Mouse (Mus musculus) limb, embryonic 12.5 days (tissue): ENCODE measurements around the gene Btbd9. TPM values are rescaled to one million over a fixed set of nuclear protein-coding genes. Genes with fewer than 3 reads are reported as not detected.

ENCODE experiments used
- ATAC-seq: fragments of 200-750 bp; cut with Nextera tagmentation; 2 replicates; pipeline ENCODE4 v1.8.0; 2017; ENCODE audit warnings: low read depth, moderate TSS enrichment; ENCODE audit not compliant: insufficient number of reproducible peaks, insufficient read depth, low FRiP score, low TSS enrichment
- H3K27ac ChIP-seq: fragments of 300-500 bp; sonication (generic); 2 replicates; pipeline ENCODE4 v1.5.1; 2016; ENCODE audit warnings: mild to moderate bottlenecking, moderate library complexity
- H3K27me3 ChIP-seq: fragments of 300-500 bp; sonication (generic); 2 replicates; pipeline ENCODE4 v1.6.1; 2016; ENCODE audit warnings: mild to moderate bottlenecking, moderate library complexity
- H3K36me3 ChIP-seq: fragments of 300-500 bp; sonication (generic); 2 replicates; pipeline ENCODE4 v1.6.1; 2016; ENCODE audit warnings: mild to moderate bottlenecking, moderate library complexity
- H3K4me1 ChIP-seq: fragments of 300-500 bp; sonication (generic); replicated peaks from 2 replicates; pipeline ENCODE4 v1.6.1; 2016
- H3K4me2 ChIP-seq: fragments of 300-500 bp; sonication (generic); 2 replicates; pipeline ENCODE4 v1.6.1; 2016; ENCODE audit warnings: mild to moderate bottlenecking, moderate library complexity
- H3K4me3 ChIP-seq: fragments of 300-500 bp; sonication (generic); replicated peaks from 2 replicates; pipeline ENCODE4 v1.5.1; 2016; ENCODE audit warnings: mild to moderate bottlenecking
- H3K9ac ChIP-seq: fragments of 300-500 bp; sonication (generic); replicated peaks from 2 replicates; pipeline ENCODE4 v1.6.1; 2016; ENCODE audit warnings: mild to moderate bottlenecking, moderate library complexity
- H3K9me3 ChIP-seq: fragments of 300-500 bp; sonication (generic); 2 replicates; pipeline ENCODE4 v1.6.1; 2016; ENCODE audit warnings: mild to moderate bottlenecking, moderate library complexity
- WGBS: fragments of 180-500 bp; shearing (Covaris S2); methylation state at CpG from one replicate; pipeline ENCODE4 v1.1.7; 2016; 5-methylcytosine and 5-hydroxymethylcytosine counted together
- polyA plus RNA-seq: library from polyadenylated mRNA; unstranded; fragments of >200 nt; fragmentation: Nextera tagmentation; extraction: Ambion mirVana; gene quantifications from 2 replicates; pipeline ENCODE4 v1.2.1, GENCODE M21; 2016

Gene Btbd9
- polyA plus RNA-seq, 1 experiment from 2014 or later = 70.6 TPM

GRCm38 (mm10) chr17:30575121-30575904, 975 bp downstream of the Btbd9 start:
- H3K36me3 ChIP-seq = no peaks in the 10 kb centered on the region
- H3K9ac ChIP-seq = peak overlapping the region; percentile 69
- H3K27ac ChIP-seq = peak overlapping the region; percentile 86
- WGBS = 8% methylated on average over 35 of the region's 35 CpGs
- H3K9me3 ChIP-seq = no peaks in the 10 kb centered on the region
- H3K4me3 ChIP-seq = peak overlapping the region; percentile 63
- peaks cover 18% of the 10 kb centered on the region for H3K4me1 ChIP-seq
- H3K4me2 ChIP-seq = peak overlapping the region; percentile 65
- peak; percentile 16; the same call in 1 of the 2 replicates for ATAC-seq
- no peaks in the 10 kb centered on the region for H3K27me3 ChIP-seq

DNA sequence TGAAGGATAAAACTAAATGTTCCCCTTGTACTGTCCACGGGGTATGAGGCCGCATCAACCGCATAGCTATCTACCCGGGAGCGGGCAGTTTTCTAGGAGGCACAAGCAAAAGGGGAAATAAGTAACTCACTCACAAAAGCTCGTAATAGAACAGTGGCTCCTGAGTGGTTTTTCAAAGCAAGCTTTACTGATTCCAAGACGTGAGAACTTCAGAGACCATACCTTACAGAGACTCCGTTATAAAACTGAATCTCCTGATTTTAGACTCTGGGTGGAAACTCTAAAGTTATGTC, 1.6 kb downstream of the Btbd9 start:
- 74% methylated on average over 8 of the region's 8 CpGs for WGBS
- Histone ChIP-seq H3K4me3 (no peak overlapping the region; the same call in 1 of the 2 replicates), H3K27ac (no peak overlapping the region), H3K4me2 (peak overlapping the region; percentile 65), H3K4me1 (peaks cover 18% of the 10 kb centered on the region), H3K36me3 (no peaks in the 10 kb centered on the region), H3K27me3 (no peaks in the 10 kb centered on the region), H3K9ac (no peak overlapping the region), H3K9me3 (no peaks in the 10 kb centered on the region)
- ATAC-seq = no peak

GRCm38 (mm10) chr17:30573990-30574782, 2.1 kb downstream of the Btbd9 start:
- no peaks in the 10 kb centered on the region for H3K27me3 ChIP-seq
- H3K4me3 ChIP-seq = no peak overlapping the region
- WGBS = 52% methylated on average over 8 of the region's 8 CpGs
- peak overlapping the region; percentile 65; the same call in 1 of the 2 replicates for H3K4me2 ChIP-seq
- H3K36me3 ChIP-seq = no peaks in the 10 kb centered on the region
- no peak overlapping the region for H3K9ac ChIP-seq
- H3K9me3 ChIP-seq = no peaks in the 10 kb centered on the region
- no peak overlapping the region for H3K27ac ChIP-seq
- no peak for ATAC-seq
- H3K4me1 ChIP-seq = peaks cover 18% of the 10 kb centered on the region

GRCm38 (mm10) chr17:30570971-30571370, 5.3 kb downstream of the Btbd9 start:
- H3K27me3 ChIP-seq = no peaks in the 10 kb centered on the region
- peaks cover 13% of the 10 kb centered on the region for H3K4me1 ChIP-seq
- no peaks in the 10 kb centered on the region for H3K36me3 ChIP-seq
- no peak overlapping the region for H3K4me2 ChIP-seq
- H3K9me3 ChIP-seq = no peaks in the 10 kb centered on the region
- H3K4me3 ChIP-seq = no peak overlapping the region
- no peak overlapping the region for H3K9ac ChIP-seq
- H3K27ac ChIP-seq = no peak overlapping the region
- whole genome bisulfite sequencing = 40% methylated on average over 3 of the region's 3 CpGs
- ATAC-seq = no peak

GRCm38 (mm10) chr17:30570173-30570572, 6.1 kb downstream of the Btbd9 start:
- WGBS = 74% methylated on average over 8 of the region's 8 CpGs
- ATAC-seq = no peak

GRCm38 (mm10) chr17:30568473-30568872, 7.8 kb downstream of the Btbd9 start:
- Histone ChIP-seq H3K4me3 (no peak overlapping the region), H3K4me2 (no peak overlapping the region)
- no peak for ATAC-seq

More at GRCm38 (mm10) chr17:30570173-30570572, 6.1 kb downstream of the Btbd9 start:
- Histone ChIP-seq H3K4me3 (no peak overlapping the region), H3K9ac (no peak overlapping the region), H3K36me3 (no peaks in the 10 kb centered on the region), H3K27ac (no peak overlapping the region), H3K4me1 (peaks cover 12% of the 10 kb centered on the region), H3K27me3 (no peaks in the 10 kb centered on the region), H3K4me2 (no peak overlapping the region), H3K9me3 (no peaks in the 10 kb centered on the region)

GRCm38 (mm10) chr17:30564971-30565370, 11.3 kb downstream of the Btbd9 start:
- no peak overlapping the region for H3K27ac ChIP-seq
- no peak overlapping the region for H3K9ac ChIP-seq
- H3K4me1 ChIP-seq = no peaks in the 10 kb centered on the region
- no peak overlapping the region for H3K4me2 ChIP-seq
- no peaks in the 10 kb centered on the region for H3K9me3 ChIP-seq
- no peak for ATAC-seq
- no peak overlapping the region for H3K4me3 ChIP-seq
- no peaks in the 10 kb centered on the region for H3K36me3 ChIP-seq
- H3K27me3 ChIP-seq = no peaks in the 10 kb centered on the region
- WGBS = 84% methylated on average over 7 of the region's 7 CpGs

More at GRCm38 (mm10) chr17:30568473-30568872, 7.8 kb downstream of the Btbd9 start:
- H3K9ac ChIP-seq = no peak overlapping the region
- H3K27me3 ChIP-seq = no peaks in the 10 kb centered on the region
- no peaks in the 10 kb centered on the region for H3K36me3 ChIP-seq
- no peaks in the 10 kb centered on the region for H3K9me3 ChIP-seq
- no peak overlapping the region for H3K27ac ChIP-seq
- no peaks in the 10 kb centered on the region for H3K4me1 ChIP-seq

GRCm38 (mm10) chr17:30564407-30564806, 11.9 kb downstream of the Btbd9 start:
- Histone ChIP-seq H3K4me1 (no peaks in the 10 kb centered on the region), H3K27me3 (no peaks in the 10 kb centered on the region), H3K27ac (no peak overlapping the region), H3K36me3 (no peaks in the 10 kb centered on the region), H3K4me3 (no peak overlapping the region), H3K9me3 (no peaks in the 10 kb centered on the region), H3K9ac (no peak overlapping the region), H3K4me2 (no peak overlapping the region)
- no peak for ATAC-seq
- 87% methylated on average over 3 of the region's 3 CpGs for WGBS

DNA sequence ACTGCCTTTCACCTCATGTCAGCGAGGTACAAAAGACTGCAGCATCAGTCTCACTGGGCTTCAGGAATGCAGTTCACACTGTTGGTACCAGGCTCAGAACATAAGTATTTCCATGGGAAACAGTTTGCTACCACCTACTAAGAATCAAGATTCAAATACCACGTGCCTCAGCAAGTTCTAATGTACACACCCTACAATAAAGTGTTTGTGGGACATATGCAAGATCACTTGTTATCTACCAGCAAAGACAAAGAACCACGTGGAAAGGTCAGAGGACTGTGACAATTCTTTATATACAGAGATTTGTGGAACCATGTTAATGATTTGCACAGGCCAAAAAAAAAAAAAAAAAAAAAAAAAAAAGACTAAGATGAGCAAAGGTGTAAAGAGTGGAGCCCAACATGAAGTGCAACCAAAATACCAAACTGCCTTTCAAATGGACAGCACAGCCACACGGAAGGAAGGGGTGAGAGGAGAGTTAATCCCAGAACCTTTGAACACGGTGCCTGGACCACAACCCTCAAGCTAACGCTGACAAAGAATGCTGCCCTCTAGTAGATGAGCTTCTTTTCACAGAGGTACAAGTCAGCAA, 12.7 kb downstream of the Btbd9 start:
- ATAC-seq = no peak
- H3K27me3 ChIP-seq = no peaks in the 10 kb centered on the region
- 73% methylated on average over 6 of the region's 6 CpGs for WGBS

GRCm38 (mm10) chr17:30562770-30563169, 13.5 kb downstream of the Btbd9 start:
- WGBS = 92% methylated on average over 2 of the region's 2 CpGs
- no peak overlapping the region for H3K4me2 ChIP-seq
- no peak overlapping the region for H3K27ac ChIP-seq
- ATAC-seq = no peak
- H3K9ac ChIP-seq = no peak overlapping the region
- no peak overlapping the region for H3K4me3 ChIP-seq
- H3K9me3 ChIP-seq = no peaks in the 10 kb centered on the region
- no peaks in the 10 kb centered on the region for H3K36me3 ChIP-seq
- no peaks in the 10 kb centered on the region for H3K4me1 ChIP-seq
- H3K27me3 ChIP-seq = no peaks in the 10 kb centered on the region

More for the DNA sequence above, 12.7 kb downstream of the Btbd9 start:
- no peaks in the 10 kb centered on the region for H3K36me3 ChIP-seq
- H3K27ac ChIP-seq = no peak overlapping the region
- H3K4me2 ChIP-seq = no peak overlapping the region
- H3K4me3 ChIP-seq = no peak overlapping the region
- H3K9ac ChIP-seq = no peak overlapping the region
- H3K9me3 ChIP-seq = no peaks in the 10 kb centered on the region
- no peaks in the 10 kb centered on the region for H3K4me1 ChIP-seq

DNA sequence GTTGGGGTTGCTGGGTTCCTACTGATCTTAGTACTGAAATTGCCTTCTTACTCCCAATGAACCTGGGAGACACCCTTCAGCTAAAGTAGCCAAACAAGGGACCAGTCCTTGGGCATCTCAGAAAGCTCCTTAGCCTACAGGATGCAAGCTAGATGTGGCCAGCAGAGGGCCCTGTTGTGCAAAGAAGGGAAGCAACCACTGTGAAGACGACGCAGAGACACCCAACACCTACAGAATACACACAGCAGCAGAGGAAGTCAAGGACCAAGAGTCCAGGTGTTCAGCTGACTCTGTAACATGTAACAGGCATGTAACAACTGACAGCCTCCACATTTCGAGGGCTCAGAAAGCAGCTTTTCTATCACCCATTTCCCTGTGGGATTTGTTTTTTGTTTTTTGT, 16.8 kb downstream of the Btbd9 start:
- no peaks in the 10 kb centered on the region for H3K36me3 ChIP-seq

More for the DNA sequence above, 16.8 kb downstream of the Btbd9 start:
- Histone ChIP-seq H3K27ac (no peak overlapping the region), H3K4me2 (no peak overlapping the region), H3K4me1 (peaks cover 15% of the 10 kb centered on the region), H3K27me3 (no peaks in the 10 kb centered on the region), H3K9ac (no peak overlapping the region), H3K4me3 (no peak overlapping the region), H3K9me3 (no peaks in the 10 kb centered on the region)
- no peak for ATAC-seq
- WGBS = 42% methylated on average over 3 of the region's 3 CpGs
